Mouse (Mus musculus) liver, postnatal 0 days (tissue): ENCODE measurements around the gene Zbtb45.

ENCODE experiments used
- CTCF ChIP-seq: sonication (generic); IDR thresholded peaks from 2 replicates; pipeline ENCODE4 v1.5.1; 2016; ENCODE audit warnings: antibody characterized with exemption, low read depth
- EP300 ChIP-seq: IDR thresholded peaks from 2 replicates; pipeline ENCODE4 v1.6.1; 2016; ENCODE audit warnings: antibody characterized with exemption, low read depth, mild to moderate bottlenecking

DNA sequence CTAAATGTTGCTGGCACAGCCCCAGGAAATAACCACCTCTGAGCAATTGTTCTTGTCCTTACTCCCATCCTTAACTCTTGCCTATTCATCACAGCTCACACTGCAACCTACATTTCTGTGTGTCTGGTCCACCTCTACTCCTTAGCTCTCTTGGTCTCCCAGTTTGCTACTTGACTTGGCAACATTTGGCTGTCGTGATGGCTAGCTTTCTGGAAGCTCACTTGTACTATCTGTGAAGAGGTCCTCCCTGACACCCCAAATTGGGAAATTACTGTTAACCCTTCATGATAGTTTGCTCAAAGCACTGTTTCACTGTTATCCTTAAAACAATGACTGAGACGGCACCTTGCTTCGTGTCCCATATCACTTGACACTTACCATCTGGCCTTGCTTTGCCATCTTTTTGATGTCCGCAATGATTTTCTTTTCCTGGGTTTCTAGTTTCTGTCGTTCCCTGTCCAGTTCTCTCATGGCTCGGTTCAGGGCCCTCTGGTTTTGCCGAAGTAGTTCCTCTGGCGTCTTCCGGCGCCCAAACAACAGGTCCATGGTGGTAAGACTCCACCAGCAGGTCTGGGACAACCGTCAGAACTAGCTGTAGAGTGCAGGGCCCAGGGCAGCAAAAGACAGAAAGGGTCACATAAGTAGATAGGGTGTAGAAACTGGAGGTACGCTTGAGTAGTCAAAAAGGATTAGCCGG, 23.8 kb upstream of the Zbtb45 start:
- TF ChIP-seq CTCF (no peak), EP300 (no peak)
